Mouse (Mus musculus): ENCODE data around the gene Cgnl1. TPM values are rescaled to one million over a fixed set of nuclear protein-coding genes. Genes with fewer than 3 reads are reported as not detected.
A peak's percentile ranks its signal among the peaks of the same experiment; 100 is the strongest.
"Not testable (repeated sequence)": the region's sequence is repeated elsewhere in the genome, so short reads cannot be mapped to it uniquely, and the experiment has no call there.

Cgnl1 gene
- polyA plus RNA-seq, 1 experiment = 3.9 TPM

- 39% methylated on average over 10 of the region's 10 CpGs for WGBS
- no peak overlapping the region for H3K4me3 ChIP-seq (ENCODE audit: extremely low read depth, insufficient read depth, insufficient read length)
- no peaks in the 10 kb centered on the region for H3K27me3 ChIP-seq (ENCODE audit: control insufficient read depth, insufficient read depth, low read length)
- H3K4me1 ChIP-seq (ENCODE audit: control insufficient read depth, insufficient read depth, insufficient read length) = no peaks in the 10 kb centered on the region
- DNase-seq (ENCODE audit: low read depth in 1 of 2, low spot score in 2 of 2) = peak in 1 of 2 experiments; percentile 51
- TF ChIP-seq CTCF (IDR thresholded peaks at IDR 0.05; ENCODE audit: extremely low read depth, insufficient read depth, insufficient read length, insufficient replicate concordance) (peak; percentile 48; the same call in 1 of the 2 replicates), POLR2A (IDR thresholded peaks at IDR 0.05; ENCODE audit: low read depth, low read length) (no peak)
- H3K36me3 ChIP-seq (ENCODE audit: control insufficient read depth, insufficient read depth, low read length) = no peaks in the 10 kb centered on the region
- H3K27ac ChIP-seq (ENCODE audit: insufficient read depth, low read length) = no peak overlapping the region
These were observed 146.5 kb downstream of the Cgnl1 start for GRCm38 (mm10) chr9:71624793-71625495.

GRCm38 (mm10) chr9:71623871-71624569, 147.4 kb downstream of the Cgnl1 start:
- H3K4me3 ChIP-seq (ENCODE audit: extremely low read depth, insufficient read depth, insufficient read length) = no peak overlapping the region
- no peaks in the 10 kb centered on the region for H3K36me3 ChIP-seq (ENCODE audit: control insufficient read depth, insufficient read depth, low read length)
- TF ChIP-seq CTCF (IDR thresholded peaks at IDR 0.05; ENCODE audit: extremely low read depth, insufficient read depth, insufficient read length, insufficient replicate concordance) (peak; percentile 40; the same call in 1 of the 2 replicates), POLR2A (IDR thresholded peaks at IDR 0.05; ENCODE audit: low read depth, low read length) (no peak)
- WGBS = 33% methylated on average over 4 of the region's 4 CpGs
- H3K27me3 ChIP-seq (ENCODE audit: control insufficient read depth, insufficient read depth, low read length) = no peaks in the 10 kb centered on the region
- no peak for DNase-seq (ENCODE audit: low read depth in 1 of 2, low spot score in 2 of 2)
- no peaks in the 10 kb centered on the region for H3K4me1 ChIP-seq (ENCODE audit: control insufficient read depth, insufficient read depth, insufficient read length)
- no peak overlapping the region for H3K27ac ChIP-seq (ENCODE audit: insufficient read depth, low read length)

- Histone ChIP-seq H3K27me3 (ENCODE audit: control insufficient read depth, insufficient read depth, low read length) (no peaks in the 10 kb centered on the region), H3K4me3 (ENCODE audit: extremely low read depth, insufficient read depth, insufficient read length) (no peak overlapping the region), H3K36me3 (ENCODE audit: control insufficient read depth, insufficient read depth, low read length) (no peaks in the 10 kb centered on the region), H3K4me1 (ENCODE audit: control insufficient read depth, insufficient read depth, insufficient read length) (no peaks in the 10 kb centered on the region), H3K27ac (ENCODE audit: insufficient read depth, low read length) (no peak overlapping the region)
- TF ChIP-seq CTCF (IDR thresholded peaks at IDR 0.05; ENCODE audit: extremely low read depth, insufficient read depth, insufficient read length, insufficient replicate concordance) = no peak
- TF ChIP-seq POLR2A (IDR thresholded peaks at IDR 0.05; ENCODE audit: low read depth, low read length) = no peak
- 78% methylated on average over 3 of the region's 3 CpGs for WGBS
- no peak for DNase-seq (ENCODE audit: low read depth in 1 of 2, low spot score in 2 of 2)
These were observed 148.8 kb downstream of the Cgnl1 start for GRCm38 (mm10) chr9:71622593-71622992.

GRCm38 (mm10) chr9:71621968-71622367, 149.4 kb downstream of the Cgnl1 start:
- H3K4me1 ChIP-seq (ENCODE audit: control insufficient read depth, insufficient read depth, insufficient read length) = no peaks in the 10 kb centered on the region
- 85% methylated on average over 4 of the region's 4 CpGs for WGBS
- no peaks in the 10 kb centered on the region for H3K36me3 ChIP-seq (ENCODE audit: control insufficient read depth, insufficient read depth, low read length)
- TF ChIP-seq POLR2A (IDR thresholded peaks at IDR 0.05; ENCODE audit: low read depth, low read length) (no peak), CTCF (IDR thresholded peaks at IDR 0.05; ENCODE audit: extremely low read depth, insufficient read depth, insufficient read length, insufficient replicate concordance) (no peak)
- H3K27ac ChIP-seq (ENCODE audit: insufficient read depth, low read length) = no peak overlapping the region
- H3K27me3 ChIP-seq (ENCODE audit: control insufficient read depth, insufficient read depth, low read length) = no peaks in the 10 kb centered on the region
- DNase-seq (ENCODE audit: low read depth in 1 of 2, low spot score in 2 of 2) = no peak
- H3K4me3 ChIP-seq (ENCODE audit: extremely low read depth, insufficient read depth, insufficient read length) = no peak overlapping the region

GRCm38 (mm10) chr9:71620116-71620515, 151.3 kb downstream of the Cgnl1 start:
- 90% methylated on average over 5 of the region's 5 CpGs for WGBS

GRCm38 (mm10) chr9:71617363-71617762, 154.0 kb downstream of the Cgnl1 start:
- no peak overlapping the region for H3K4me3 ChIP-seq (ENCODE audit: extremely low read depth, insufficient read depth, insufficient read length)
- no peak overlapping the region for H3K27ac ChIP-seq (ENCODE audit: insufficient read depth, low read length)
- H3K36me3 ChIP-seq (ENCODE audit: control insufficient read depth, insufficient read depth, low read length) = no peaks in the 10 kb centered on the region
- DNase-seq (ENCODE audit: low read depth in 1 of 2, low spot score in 2 of 2) = peak in 1 of 2 experiments; percentile 49
- H3K27me3 ChIP-seq (ENCODE audit: control insufficient read depth, insufficient read depth, low read length) = no peaks in the 10 kb centered on the region
- no peak for TF ChIP-seq POLR2A (IDR thresholded peaks at IDR 0.05; ENCODE audit: low read depth, low read length)
- TF ChIP-seq CTCF (IDR thresholded peaks at IDR 0.05; ENCODE audit: extremely low read depth, insufficient read depth, insufficient read length, insufficient replicate concordance) = peak; percentile 51; the same call in 1 of the 2 replicates
- H3K4me1 ChIP-seq (ENCODE audit: control insufficient read depth, insufficient read depth, insufficient read length) = no peaks in the 10 kb centered on the region
- WGBS = 64% methylated on average over 8 of the region's 8 CpGs

More at GRCm38 (mm10) chr9:71620116-71620515, 151.3 kb downstream of the Cgnl1 start:
- DNase-seq (ENCODE audit: low read depth in 1 of 2, low spot score in 2 of 2); H3K4me1 ChIP-seq (ENCODE audit: control insufficient read depth, insufficient read depth, insufficient read length); H3K27me3 ChIP-seq (ENCODE audit: control insufficient read depth, insufficient read depth, low read length); H3K36me3 ChIP-seq (ENCODE audit: control insufficient read depth, insufficient read depth, low read length); H3K27ac ChIP-seq (ENCODE audit: insufficient read depth, low read length); H3K4me3 ChIP-seq (ENCODE audit: extremely low read depth, insufficient read depth, insufficient read length): not testable (repeated sequence)

GRCm38 (mm10) chr9:71616185-71616584, 155.2 kb downstream of the Cgnl1 start:
- Histone ChIP-seq H3K27ac (ENCODE audit: insufficient read depth, low read length) (no peak overlapping the region), H3K4me3 (ENCODE audit: extremely low read depth, insufficient read depth, insufficient read length) (no peak overlapping the region), H3K27me3 (ENCODE audit: control insufficient read depth, insufficient read depth, low read length) (no peaks in the 10 kb centered on the region), H3K36me3 (ENCODE audit: control insufficient read depth, insufficient read depth, low read length) (no peaks in the 10 kb centered on the region), H3K4me1 (ENCODE audit: control insufficient read depth, insufficient read depth, insufficient read length) (no peaks in the 10 kb centered on the region)
- TF ChIP-seq CTCF (IDR thresholded peaks at IDR 0.05; ENCODE audit: extremely low read depth, insufficient read depth, insufficient read length, insufficient replicate concordance) = peak; percentile 63; the same call in 1 of the 2 replicates
- TF ChIP-seq POLR2A (IDR thresholded peaks at IDR 0.05; ENCODE audit: low read depth, low read length) = no peak
- 7% methylated on average over 3 of the region's 3 CpGs for WGBS
- DNase-seq (ENCODE audit: low read depth in 1 of 2, low spot score in 2 of 2) = peak; percentile 44 to 65

All from spleen, adult 2 months (tissue).